Mouse (Mus musculus) heart, adult 11 months (tissue): ENCODE results near the gene Sdk2.

Source experiments
- DNase-seq: peaks from one replicate; pipeline ENCODE4 v3.0.0; 2022

Gene Sdk2

DNA sequence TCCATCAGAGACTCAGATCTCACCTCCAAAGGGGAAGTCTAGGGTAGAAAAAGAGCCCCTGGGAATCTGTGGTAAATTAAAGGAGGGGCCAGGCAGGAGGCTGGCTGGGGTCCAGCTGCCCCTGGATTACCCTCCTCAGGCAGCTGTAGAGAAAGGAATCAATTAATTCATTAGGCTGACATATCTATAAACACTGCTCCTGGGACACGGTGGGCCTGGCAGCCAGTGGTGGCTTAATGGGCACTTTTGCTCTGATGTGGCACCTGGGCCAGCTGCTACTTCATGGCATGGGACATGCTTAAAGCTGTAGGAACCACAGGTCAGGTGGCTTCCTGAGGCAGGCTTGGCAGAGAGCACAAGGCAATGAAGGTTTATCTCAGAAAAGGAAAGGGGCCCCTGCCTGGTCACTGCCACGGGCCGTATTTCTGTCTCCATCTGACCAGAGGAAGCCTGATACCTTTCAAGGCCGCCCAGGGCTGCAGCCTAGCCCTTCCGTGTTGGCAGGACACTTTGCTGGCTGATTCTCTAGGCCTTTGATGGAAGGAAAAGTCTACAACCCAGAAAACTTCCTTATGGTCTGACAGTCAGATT, 80.9 kb downstream of the Sdk2 start:
- peak; percentile 92 for DNase-seq

DNA sequence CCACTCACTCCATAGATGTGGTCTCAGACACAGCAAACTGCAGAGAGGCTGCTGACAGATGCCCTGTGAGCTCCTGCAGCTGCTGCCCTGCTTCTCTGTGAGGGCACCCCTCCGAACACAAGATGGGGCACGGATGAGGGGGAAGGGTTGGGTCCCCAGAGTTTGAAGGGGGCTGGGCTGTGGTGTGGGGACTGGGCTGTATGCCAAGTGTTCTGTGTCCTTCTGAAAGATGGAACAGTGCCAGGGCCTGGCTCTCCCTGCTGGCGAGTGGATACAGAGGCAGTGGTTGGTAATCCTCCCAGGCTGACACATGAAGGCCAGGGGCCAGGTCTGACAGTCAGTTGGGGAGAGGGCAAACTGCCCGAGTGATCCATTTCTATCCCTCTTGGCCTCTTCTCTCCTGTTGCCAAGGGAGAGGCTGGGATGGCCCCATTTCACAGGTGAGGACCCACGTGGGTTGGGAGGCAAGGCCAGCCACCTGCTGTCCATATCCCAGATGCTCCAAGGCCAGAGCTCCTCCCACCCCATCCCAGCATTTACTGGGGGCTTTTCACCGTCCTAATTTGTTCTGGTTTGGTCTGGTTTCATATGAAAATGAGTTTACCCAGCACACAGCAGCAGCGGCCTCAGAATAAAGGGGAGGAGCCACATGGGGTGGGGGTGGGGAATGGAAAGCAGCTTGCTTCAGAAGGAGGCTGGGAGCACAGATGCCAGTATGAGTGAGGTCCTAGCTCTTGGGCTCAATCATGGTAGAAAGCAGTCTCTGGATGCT, 84.9 kb downstream of the Sdk2 start:
- DNase-seq = no peak

DNA sequence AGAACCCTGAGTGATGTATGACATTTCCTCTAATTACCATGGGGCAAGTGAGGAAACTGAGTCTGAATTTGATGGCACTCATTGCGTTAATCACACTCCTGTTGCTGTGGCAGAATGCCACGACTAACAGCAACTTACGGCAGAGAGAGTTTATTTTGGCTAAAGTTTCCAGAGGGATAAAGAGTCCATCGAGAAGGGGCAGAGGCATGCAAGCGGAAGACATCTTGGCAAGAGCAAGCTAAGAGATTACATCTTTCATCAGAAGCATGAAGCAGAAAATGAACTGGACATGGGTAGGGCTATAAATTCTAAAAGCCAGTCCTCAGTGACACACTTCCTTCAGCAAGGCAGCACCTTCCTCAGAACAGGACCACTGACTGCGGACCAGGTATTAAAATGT, 85.8 kb downstream of the Sdk2 start:
- no peak for DNase-seq

DNA sequence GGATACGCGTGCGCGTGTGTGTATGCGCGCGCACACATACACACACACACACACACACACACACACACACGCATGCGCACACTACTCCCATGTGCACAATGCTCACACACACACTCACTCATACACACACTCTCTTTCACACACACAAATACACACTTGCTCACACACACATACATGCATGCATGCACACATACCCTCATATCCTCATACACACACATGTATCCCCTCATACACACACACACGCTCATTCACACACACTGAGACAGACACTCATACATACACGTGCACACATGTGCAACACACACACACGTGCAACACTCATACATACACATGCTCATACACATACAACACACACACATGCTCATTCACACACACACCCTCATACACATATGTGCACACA, 88.5 kb downstream of the Sdk2 start:
- DNase-seq = no peak

DNA sequence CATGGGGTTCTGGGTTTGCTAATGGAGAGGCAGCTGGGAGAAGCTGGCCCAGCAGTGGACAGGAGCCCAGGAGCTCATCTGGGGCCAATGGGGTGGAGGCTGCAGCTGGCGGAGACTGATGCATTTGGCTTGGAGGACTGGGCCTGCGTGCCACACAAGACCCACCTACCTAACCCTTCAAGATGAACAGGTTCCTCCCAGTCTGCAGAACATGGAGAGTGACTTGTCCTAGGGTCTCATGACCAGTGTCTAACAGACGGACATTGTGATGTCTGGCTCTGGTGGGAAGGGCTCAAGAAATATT, 91.2 kb downstream of the Sdk2 start:
- DNase-seq = no peak

DNA sequence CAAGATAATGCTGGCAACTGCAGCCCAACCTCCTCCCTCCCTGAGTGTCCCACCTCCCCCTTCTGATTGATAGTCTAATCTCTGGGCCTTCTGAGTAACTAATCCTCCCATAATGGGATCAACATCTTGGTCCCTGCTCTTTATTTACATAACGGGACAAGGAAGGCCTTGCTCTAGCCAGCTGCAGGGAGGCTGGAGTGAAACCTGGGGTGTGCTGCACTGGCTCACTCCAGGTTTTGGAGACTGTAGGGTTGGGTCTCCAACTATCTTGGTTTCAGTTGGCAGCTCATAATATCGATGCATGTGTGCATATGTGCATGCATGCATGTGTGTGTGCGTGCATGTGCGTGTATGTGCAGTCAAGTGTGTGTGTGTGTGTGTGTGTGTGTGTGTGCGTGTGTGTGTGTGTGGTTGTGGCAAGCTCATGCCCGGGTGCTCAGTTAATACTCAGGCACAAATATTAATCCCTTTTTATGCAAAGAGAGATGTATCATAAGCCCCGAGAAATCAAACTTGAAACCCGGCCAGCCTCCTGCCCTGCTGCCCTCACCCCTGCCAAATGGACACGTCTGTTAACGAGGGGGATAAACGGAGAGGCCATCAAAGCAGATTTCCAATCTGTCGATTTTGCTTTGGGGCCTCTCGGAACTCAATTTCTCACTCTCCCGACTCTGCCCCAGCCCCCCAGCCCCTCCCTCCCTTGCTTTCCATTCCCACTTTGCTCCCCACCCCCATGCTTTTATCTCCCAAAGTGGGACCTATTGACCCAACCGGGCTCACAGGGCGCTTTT, 91.8 kb downstream of the Sdk2 start:
- DNase-seq = no peak

DNA sequence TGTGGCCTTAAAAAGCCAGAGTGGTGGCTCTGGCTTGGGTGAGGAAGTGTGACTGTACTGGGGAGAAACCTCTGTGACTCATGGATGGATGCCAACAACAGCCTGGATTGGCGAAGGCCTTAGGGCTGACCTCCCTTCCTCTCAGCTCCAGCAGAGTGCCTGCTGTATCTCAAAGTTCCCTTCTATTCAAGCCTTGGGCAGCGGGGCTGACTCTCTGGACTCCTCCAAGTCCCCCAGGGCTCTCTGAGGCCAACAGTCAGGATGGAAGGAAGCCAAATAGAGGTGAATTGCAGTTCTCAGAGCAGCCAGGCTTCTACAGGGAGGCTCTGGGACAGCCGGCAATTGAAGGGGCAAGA, 94.4 kb downstream of the Sdk2 start:
- peak; percentile 97 for DNase-seq

DNA sequence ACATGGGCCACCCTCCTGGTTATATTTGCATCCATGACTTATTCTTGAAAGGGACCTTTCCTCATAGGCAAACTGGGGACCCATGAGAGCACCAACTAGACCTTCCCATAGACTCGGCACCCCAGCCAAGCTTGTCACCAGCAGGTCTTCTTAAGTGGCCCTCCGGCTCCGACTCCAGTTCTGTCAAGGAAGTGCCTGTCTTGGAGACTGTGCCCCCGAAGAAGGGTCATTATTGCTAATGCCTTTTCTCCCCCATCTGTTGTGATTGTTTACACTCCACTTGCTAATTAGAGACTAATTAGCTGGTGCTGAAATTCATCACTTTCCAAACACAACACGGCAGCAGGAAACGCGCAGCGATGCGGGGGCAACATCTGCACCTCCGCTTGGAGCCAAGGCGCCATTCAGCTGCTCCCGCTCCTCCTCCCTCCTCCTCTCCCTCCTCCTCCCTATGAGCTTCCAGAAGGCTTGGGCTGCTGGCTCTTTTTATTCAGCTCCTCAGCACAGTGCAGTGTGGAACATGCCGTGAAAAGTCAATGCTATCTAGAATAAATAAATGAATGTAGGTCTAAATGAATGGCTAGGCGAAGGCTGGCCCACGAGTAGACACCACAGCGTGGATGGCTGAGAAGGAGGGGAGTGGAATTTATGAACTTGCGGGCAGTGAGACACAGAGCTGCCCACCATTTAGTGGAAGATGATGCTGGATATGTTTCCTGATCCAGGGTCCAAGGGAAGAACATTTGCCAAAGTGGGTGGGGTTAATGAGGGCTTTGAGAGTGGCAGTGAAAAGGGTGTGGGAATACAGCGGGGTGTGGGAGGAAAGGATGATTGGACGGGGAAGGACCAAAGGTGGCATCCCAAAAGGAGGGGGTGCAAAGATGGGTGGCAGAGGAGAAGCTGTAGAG, 95.0 kb downstream of the Sdk2 start:
- no peak for DNase-seq

DNA sequence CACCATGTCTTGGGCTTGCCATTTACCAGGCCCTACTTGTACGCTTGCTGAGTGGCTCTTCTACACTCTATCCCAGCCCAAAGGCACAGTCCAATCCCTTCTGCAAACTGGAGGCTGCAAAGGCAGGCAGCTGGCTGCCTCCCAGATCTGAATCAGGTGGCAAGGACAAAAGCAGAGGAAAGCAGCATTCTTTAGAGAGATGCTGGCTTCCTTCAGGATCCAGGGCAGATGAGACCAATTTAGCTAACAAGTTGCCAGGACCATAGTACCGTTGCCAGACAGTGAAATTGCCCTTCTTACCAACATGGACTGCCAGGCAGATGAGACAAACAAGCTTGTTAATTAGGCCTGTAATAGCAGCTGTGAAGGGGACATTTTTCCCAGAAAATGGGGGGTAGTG, 96.8 kb downstream of the Sdk2 start:
- no peak for DNase-seq

DNA sequence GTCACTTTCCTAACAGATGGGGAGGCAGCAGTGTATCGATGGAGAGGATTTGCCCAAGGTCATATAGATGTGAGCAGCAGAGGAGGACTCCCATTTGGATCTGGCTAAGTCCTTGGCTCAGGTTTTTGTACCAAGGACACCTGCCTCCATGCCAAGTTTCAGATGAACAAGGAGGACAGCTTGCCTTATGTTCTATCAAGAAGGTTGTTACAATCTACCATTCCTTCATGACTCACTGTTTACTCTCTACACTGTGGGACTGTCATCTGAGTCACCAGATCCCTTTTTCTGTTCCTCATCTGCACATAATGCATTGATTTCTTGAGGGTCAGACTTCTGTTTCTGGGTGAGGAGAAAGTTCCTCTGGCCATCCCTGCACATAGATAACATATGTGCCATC, 101.6 kb downstream of the Sdk2 start:
- no peak for DNase-seq

DNA sequence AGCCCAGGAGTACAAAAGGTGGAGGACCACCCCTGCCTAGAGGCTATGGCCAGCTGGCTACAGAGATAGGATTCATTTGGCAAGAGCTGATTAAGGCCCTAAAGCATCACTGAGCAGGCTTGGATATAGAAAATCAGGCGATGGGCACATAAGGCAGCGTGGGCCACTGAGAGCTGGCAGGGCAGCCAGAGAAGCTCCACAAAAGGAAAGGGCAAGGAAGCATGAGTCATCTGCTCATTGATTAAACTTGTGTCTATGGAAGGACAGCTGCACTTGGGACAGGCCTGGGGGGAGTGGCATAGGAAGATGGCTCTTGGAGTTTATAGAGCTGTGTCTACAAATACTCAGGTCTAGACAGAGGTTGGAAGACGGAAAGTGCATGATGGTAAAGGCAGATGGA, 104.1 kb downstream of the Sdk2 start:
- DNase-seq = no peak

DNA sequence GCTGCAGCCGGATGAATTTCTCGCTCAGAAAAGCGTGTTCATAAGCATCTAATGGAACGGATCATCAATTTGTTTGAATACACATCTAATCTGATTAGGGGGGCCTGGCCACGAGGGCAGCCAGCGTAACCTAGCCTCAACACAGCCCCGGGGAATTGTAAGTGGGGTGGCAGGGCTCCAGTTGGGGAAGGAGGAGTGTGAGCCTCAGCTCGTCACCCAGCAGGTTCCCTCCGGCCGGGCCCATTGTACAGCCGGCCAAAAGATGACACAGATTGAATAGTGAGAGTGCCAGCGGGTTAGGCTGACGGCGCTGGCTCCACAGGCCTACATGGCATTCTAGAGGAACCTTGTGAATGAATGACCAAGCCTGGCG, 115.2 kb downstream of the Sdk2 start:
- no peak for DNase-seq

DNA sequence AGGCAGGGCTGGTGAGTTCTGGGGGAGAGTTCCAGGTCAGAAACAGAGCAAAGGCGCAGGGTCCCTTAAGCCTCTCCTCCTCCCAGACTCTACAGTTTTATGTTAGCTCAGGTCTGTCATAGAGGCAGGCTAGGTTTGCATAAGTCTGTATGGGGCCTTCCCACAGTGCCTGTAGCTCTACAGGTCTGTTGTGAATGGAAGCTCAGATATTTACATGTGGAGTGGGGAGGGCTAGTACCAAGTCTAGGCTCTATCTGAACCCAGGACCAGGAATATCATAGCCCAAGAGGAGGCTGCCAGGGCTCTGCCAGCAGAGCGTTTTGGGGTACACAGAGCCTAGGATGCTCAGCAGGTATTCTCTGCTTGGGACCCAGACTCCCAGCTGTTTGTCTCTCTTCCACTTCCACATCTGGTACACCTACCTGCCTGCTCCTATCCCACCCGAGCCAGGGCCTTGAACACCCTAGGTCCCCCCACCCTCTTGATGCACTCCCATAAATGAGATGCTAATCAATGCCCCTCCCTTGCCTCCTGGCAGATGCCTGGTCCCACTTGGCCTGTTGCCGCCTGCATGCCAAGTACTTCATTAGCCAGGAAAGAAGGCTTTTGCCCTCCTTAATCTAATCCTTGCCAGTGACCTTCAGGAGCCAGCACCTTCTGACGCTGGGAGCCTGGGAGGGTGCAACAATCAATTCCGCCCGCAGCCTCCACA, 115.8 kb downstream of the Sdk2 start:
- DNase-seq = no peak

DNA sequence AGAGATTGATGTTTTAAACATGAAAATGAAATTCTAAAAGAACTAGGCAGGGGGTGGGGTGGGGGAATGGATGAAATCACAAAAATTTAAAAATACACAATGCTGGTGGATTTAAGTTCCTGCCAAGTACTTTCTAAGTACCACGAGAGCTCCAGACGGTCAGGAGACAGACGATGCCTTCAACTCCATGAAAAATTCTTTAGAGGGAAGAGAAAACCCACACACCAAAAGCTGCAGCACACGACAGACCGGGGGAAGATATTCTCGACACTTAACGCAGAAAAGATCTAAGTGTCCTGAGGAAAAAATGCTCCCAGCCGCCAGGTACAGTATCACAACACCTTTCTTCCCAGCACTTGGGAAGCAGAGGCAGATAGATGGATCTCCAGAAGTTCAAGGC, 118.2 kb downstream of the Sdk2 start:
- DNase-seq = no peak

DNA sequence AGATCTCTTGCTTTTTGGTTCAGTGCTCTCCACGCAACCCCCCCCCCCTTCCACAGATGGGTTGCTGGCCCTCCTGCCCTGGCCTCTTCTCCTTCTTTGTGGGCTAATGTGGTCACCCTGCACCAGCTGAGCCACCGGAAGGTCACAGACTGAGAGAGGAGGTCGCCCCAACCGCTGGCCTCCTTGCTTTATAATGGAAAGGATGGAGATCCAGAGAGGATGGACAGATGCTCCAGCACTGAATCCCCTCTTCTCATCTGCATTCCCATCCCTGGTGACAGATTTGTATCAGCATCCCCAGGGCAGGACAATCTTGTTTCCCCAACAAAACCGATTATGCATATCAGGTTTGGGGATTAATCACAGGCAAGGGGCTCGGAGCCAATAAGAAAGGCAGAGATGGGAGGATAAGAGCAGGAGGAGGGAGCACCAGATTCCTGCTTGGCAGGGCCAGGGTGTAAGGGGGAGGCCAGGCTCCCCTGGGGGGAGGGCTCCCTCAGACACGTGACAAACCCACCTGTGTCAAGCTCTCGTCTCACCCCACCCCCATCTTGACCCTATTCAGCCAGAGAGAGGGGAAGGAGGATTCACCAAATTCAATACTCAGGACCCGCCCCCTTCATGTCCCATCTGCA, 124.6 kb downstream of the Sdk2 start:
- no peak for DNase-seq

DNA sequence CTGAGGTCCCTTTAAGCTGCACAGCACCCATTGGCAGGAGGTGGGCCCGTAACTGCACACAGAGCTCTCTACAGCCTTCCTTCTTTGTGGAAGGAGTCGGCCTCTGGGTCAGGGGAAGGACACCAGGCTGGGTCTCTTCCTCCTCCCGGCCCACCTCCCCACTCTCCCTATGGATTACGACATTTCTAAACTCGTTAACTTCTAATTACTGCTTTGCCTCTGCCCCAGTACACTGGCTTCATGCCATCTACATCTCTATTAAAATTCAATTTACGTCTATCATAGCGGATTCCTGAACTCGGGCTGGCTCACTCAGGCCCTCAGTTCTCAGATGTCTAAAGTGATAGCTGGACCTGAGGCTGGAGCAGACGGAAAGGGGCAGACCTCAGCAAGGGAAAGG, 133.2 kb downstream of the Sdk2 start:
- no peak for DNase-seq

DNA sequence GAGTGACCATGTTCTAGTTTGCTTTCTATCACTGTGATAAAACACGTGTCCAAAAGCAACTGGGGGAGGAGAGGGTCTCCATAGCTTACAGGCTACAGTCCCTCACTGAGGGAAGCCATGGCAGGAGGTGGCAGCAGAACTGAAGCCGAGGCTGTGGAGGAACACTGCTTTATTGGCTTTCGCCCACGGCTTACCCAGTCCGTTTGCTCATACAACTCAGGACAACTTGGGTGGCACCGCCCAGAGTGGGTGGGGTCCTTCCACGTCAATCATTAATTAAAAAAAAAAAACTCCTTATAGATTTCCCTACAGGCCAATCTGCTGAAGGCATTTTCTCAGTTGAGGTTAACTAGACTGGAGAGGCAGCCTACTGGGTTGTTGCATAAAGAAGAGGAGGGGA, 133.9 kb downstream of the Sdk2 start:
- no peak for DNase-seq

DNA sequence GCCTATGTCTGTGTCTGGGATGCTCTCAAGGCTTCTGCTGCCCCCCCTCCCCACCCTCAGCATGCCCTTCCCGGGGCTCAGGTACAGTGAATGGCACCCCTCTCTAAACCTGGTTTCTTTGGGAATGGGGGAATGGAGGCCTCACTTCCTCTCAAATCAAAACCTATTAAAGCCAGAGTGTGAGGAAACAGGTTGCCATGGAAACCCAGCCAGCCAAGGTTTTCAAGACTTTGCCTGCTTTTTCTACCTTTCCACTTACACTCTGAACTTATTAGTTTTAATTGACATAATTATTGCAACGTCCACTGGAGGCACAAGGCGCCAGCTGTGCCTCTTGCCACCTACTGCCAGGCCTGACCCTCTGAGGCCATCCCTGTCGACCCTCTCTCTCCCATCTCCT, 135.1 kb downstream of the Sdk2 start:
- DNase-seq = no peak

DNA sequence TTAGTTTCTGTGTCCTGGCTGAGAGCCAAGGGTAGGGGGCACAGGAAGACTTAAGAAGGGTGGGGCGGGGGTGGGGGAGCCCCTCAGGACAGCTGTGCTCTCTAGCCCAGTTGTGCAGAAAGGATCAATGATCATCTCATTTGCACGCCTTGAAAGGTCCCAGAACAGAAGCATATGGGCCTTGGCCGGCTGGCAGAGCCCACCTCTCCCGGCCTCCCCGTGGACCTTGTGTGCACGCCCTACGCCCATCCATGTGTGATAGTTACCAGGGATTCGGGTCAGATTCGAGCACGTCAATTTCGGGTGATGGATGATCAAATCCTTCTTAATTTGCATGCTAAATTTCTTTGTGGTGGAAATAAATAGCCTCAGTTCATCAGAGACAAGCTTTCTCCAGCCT, 136.7 kb downstream of the Sdk2 start:
- no peak for DNase-seq

DNA sequence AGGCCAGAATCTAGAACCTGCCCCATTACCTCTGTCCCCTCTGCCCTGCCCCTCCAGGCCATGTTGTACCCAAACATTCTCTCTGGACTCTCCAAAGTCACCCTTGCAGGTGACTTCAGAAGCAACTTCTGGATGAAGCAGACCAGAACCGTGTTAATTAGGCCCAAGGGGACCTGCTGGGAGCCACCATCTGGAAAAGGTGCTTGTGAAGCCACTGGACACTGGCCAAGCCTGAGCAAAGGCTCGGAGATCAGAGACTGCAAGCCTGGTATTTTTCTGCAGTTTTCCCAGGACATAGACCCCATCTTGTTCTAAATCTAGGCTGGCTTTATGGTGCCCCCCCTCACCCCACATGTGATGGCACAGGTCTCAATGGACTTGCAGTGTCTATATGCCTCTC, 138.0 kb downstream of the Sdk2 start:
- DNase-seq = no peak

DNA sequence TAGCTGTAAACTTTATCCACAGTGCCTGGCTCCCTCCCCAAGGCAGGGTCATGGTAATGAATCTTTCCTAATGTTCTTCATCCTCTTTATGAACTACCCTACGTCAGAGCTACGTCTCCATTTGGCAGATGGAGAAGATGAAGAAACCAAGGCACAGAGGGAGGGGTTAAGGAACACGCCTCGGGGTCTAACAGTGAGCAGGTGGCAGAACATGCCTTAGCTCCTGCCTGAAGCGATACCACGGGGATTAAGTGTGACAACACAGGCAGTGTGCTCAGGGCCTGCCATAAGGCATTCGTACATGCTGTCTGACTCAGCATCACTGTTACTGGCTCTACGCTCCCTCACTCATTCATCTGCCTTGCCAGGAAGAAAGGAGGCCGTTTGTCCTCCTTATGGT, 138.6 kb downstream of the Sdk2 start:
- DNase-seq = no peak

DNA sequence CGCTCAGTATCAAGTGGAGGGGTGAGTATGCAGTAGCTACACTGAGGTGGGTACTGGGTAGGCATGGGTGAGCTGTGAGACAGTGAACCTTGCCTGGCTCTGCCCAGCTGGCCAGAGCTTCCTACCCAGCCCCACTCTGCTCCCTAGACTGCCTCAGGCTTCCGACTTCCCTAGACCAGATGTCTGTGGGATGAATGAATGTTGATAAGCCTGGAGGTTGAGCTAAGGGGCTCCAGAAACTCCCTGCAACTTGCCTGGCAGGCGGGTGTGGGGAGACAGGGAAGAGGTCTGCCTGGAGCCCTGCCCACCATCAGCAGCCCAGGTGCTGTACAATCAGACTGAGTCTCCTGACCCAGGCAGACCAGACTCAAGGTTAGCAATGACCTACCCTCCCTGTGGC, 139.0 kb downstream of the Sdk2 start:
- no peak for DNase-seq
